Mouse (Mus musculus): Measurements from ENCODE around the gene Gm12216.
"Not testable (repeated sequence)": the region's sequence is repeated elsewhere in the genome, so short reads cannot be mapped to it uniquely, and the experiment has no call there.

Gm12216 gene

GRCm38 (mm10) chr11:53873909-53874704, 15.1 kb upstream of the Gm12216 start:
- DNase-seq (ENCODE audit: low read depth): not testable (repeated sequence)

DNA sequence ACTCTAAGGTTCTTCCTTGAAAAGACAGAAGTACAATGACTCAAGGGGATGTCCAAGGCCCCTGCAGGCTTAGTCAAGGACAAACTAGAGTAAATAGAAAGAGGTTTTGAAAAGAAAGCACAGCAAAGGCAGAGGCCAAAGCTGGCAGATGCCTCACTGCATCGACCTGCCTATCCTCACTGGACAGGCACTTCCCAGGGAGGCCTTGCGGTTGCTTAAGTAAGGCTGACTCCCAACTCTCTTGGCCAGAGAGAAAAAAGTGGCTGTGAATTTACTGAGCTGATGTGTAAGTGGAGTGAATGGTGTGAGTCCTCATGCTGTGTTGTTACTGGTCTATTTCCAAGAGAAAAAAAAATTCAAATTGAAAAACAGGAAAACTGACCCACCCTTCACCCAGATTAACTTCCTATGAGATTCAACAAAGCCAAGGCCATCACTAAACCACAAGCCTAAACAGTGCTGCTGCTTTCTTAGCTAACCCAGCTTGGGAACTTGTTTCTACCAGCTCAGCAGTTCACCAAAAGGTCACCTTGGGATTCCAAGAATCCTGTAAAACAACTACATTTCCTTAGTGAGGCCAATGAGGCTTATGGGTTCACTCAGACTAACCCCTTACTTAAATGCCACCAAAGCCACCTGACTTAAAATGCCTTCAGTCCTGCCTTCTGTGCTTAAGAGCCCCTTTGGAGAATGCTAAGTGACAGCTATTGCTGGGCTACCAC, 12.9 kb upstream of the Gm12216 start:
- DNase-seq (ENCODE audit: low read depth): no peak

DNA sequence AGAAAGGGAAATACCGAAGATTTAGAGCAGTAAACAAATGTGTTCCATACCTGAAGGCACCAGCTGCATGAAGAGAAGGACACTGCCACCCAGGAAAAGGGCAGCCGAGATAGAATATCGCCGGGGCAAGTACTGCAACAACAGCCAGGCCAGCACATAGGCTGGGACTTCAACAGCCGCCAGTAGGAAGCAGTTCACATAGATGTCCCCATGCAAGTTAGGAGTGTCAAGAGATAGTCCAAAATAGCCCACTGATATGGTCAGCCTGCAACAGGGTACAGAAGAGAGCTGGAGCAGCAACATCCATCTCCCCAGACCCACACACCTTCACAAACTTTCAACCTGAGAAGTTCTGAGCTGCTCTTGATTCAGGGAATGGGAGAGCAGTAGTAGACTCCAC, 10.1 kb upstream of the Gm12216 start:
- DNase-seq (ENCODE audit: low read depth): no peak

DNA sequence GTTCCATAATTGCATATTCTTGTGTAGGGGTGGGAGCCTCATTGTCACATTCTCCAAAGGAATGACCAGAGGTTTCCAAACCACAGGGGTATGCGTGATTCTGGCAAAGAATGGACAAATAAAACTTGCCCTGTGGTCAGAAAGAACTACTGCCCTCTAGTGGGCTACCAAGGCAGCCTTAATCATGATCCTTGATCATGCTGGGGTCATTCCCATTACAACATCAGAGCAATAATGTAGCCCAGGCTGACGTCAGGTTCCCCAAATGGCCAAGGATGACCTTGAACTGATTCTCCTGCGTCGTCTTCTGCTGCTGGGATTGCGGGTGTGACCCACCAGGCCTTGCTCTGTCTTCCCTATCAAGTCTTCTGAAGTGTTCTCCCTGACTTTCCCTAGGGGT, 9.3 kb upstream of the Gm12216 start:
- not testable (repeated sequence) for DNase-seq (ENCODE audit: low read depth)

DNA sequence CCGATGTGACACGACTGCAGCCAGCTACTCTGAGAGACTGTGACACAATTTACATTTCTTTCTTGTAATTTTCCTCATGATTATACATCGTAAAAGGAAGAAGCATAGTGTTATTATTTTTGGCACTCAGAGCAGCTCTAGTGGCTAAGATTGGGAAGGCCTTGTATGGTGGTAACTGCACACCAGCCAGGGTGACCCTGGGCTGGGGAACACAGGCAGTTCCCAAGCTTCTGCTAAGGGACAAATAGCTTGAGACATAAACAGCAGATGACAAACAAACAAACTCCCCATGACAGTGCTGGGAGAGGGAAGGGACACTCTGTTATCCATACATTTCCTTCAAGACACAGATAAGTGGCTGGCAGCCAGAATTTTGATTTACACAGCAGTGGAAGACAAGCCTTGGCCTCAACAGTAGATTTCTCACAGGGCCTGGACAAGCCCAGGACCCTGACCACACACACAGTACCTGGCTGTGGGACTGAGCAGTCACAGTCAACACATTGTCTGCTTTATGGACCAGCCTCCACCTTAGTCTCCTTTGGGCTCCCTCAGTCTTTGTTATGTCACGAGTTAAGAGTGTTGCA, 5.8 kb upstream of the Gm12216 start:
- not testable (repeated sequence) for DNase-seq (ENCODE audit: low read depth)

- not testable (repeated sequence) for DNase-seq (ENCODE audit: low read depth)
Measured at GRCm38 (mm10) chr11:53860944-53861343, 1.9 kb upstream of the Gm12216 start.

GRCm38 (mm10) chr11:53858058-53858760, 847 bp downstream of the Gm12216 start:
- DNase-seq (ENCODE audit: low read depth): no peak

DNA sequence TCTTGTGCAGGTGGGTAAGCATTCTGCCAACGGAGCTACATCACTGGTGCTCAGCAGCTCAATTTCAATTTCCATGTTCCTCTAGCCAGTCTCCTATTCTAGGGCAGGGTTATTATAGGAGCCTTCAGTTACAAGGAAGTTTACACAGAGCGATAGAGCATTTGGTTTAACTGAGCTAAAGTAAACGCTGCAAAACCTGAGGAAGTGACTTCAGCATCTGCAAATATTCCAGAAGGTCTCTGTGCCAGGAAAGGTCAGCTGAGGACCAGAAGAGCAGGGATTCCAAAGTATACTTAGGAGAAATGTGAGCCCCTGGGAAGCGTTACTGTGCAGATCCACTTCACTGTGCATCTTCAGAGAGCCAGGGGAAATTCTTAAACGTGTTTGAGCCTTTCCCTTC, 5.4 kb downstream of the Gm12216 start:
- DNase-seq (ENCODE audit: low read depth): no peak

GRCm38 (mm10) chr11:53851795-53852194, 7.3 kb downstream of the Gm12216 start:
- DNase-seq (ENCODE audit: low read depth): peak; percentile 55

GRCm38 (mm10) chr11:53849588-53850320, 9.3 kb downstream of the Gm12216 start:
- DNase-seq (ENCODE audit: low read depth): peak; percentile 53

DNA sequence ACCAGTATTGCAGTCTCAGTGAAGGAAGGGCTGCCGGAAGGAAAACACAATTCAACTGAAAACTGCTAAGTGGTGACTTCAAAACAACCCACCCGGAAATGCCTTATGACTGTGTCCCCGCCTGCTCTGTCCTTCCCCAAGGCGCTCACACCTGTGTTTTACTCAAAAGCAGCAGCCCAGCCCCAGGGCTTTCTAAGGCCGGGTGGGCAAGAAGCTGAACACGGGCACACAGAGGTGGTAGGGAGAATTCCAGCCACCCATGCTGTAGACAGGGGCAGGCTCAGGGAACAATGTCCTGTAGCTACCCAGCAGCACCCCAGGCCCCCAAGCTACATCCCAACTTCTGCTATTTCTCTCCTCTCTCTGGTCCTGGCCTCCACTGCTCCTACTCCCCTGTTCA, 13.4 kb downstream of the Gm12216 start:
- no peak for DNase-seq (ENCODE audit: low read depth)

DNA sequence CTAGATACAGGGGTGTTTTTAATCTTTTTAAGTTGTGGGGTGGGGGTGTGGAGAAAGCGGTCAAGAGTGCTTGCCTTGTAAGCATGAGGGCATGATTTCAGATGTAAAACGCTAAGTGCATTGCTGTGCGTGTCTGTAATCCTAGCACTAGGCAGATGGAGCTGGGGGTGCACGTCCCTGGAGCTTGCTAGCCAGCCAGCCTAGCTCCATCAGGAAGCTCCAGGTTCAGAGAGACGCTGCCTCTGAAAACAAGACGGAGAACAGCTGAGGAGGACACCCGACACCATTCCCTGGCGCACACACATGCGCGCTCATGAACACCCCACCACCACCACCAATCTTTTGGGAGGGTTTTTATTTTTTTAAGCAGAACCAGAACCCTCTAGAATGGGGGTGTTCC, 15.9 kb downstream of the Gm12216 start:
- DNase-seq (ENCODE audit: low read depth): no peak

DNA sequence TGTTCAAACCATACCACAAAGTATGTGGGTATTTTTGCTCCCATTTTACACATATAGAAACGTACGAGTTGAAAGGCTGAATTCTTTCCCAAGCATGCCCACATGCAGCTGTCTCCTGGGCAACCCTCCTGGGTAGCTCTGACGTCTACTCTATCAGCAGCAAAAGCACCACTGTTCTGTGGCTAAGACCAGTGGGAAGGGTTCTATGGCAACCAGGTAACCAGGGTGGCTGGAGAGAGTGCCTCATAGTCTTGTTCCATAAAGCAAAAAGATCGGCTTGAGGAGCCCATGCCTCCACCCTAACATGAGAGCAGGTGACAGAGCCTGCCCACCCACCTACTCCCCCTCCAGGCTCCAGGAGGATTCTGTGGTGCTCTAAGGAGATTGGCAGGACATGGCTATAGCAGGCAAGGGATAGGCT, 16.9 kb downstream of the Gm12216 start:
- DNase-seq (ENCODE audit: low read depth): no peak

DNA sequence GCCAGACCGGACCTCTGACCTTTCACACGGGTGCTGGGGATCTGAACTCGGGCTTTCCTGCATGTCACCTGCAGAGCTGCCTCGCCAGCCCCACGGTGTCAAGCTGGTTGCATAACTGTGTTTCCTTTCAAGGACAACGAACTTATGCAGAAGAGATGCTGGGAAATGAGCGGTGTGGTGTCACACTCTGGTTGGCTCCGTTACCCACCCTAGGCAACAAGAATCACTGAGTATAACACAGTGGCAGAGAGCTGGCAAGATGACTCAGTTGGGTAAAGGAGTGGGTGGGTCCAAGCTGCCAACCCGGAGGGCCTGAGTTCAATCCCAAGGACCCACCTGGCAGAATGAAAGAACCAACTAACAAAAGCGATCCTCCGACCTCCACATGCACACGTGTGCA, 17.5 kb downstream of the Gm12216 start:
- no peak for DNase-seq (ENCODE audit: low read depth)

DNA sequence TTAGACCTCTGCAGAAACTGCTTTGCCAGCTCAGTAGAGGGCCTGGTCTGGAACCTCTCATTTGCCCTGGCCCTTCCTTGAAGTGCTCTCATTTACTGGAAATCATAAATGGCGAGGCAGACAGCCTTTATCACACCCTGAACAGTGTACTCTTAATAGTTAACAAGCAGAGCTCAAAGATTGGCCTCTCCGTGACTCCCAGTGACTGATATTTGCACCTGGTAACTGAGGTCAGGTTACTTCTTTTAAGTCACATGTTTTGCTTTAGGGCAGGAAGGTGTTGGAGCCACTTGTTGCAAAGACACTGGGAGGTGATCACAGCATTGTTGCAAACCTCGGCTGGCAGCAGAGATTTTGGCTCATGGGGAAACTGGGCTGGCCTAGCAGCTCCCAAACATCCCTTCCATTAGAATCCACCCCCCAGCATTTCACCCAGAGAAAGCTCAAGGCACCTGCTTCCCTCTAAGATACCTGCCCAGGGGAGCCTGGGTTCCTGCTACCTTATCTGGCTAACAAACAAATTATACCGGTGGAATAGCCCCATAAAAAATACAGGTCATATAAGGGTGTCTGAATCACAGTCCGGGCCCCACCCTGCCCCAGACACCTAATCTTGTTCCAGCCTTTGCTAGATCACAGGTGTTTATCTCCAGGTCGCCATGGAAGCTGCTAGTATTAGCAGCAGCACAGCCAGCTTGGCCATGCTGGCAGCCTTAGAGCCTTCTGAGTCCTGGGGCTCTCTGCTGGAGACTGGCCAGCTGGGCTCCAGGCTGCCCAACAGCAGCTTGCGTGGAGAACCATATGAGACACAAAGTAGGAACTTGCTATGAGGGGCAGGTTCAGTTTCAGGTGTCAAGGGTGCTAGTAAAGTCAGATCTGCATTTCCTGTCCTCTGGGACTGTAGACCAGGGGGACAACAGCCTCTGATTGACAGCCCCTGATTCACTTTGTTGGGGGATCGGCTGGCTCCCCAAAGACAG, 19.1 kb downstream of the Gm12216 start:
- no peak for DNase-seq (ENCODE audit: low read depth)

DNA sequence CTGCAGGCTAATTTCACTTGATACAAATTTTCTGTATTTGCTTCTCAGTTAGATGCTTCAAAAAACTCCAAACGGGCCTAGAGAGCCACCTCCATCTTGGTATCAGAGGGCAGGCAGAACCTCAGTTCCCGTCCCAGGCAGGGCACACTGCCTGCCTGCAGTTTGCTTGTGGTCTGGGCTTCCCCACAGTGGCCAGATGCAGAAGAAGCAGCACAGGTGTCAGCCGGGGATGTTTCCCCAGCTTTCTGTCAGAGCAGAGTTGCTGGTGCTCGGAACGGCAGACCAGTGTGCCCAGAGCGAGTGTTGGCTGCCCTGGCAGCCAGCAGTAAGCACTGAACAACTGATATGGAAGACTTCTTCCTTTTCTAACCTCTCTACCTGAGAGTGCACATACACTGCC, 19.9 kb downstream of the Gm12216 start:
- no peak for DNase-seq (ENCODE audit: low read depth)

DNA sequence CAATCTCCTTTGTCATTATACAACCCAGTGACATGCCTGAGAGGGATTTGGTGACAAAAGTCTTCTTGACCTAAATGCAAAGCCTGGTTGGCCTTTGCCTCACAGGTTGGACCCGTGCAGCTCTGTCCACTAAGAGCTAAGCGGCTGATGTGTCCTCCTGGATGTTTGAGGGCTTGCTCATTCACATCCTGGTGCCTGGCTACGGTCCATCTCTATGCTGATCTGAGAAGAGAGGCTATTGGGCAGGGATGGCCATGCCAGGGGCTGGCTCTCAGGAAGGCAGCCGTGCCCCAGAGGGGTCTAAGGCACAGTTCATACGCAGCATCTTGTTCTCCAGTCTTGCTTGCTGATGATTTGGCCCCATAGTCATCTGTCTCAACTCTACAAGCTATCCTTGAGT, 21.3 kb downstream of the Gm12216 start:
- DNase-seq (ENCODE audit: low read depth): no peak

GRCm38 (mm10) chr11:53835379-53836010, 23.6 kb downstream of the Gm12216 start:
- DNase-seq (ENCODE audit: low read depth): no peak

- no peak for DNase-seq (ENCODE audit: low read depth)
Measured at GRCm38 (mm10) chr11:53825409-53825808, 33.6 kb downstream of the Gm12216 start.

- DNase-seq (ENCODE audit: low read depth): no peak
Measured at GRCm38 (mm10) chr11:53821945-53822338, 37.1 kb downstream of the Gm12216 start.

Data from c-Kit-positive CD71-negative TER-119-negative erythroid progenitor cells, embryonic 14.5 days (primary cell).